Mouse (Mus musculus): ENCODE data around the gene Rab8a. TPM values are rescaled to one million over a fixed set of nuclear protein-coding genes. Genes with fewer than 3 reads are reported as not detected.

Gene Rab8a
- polyA plus RNA-seq, 1 experiment from 2014 or later, result 130 TPM

- Histone ChIP-seq H3K4me3 (no peak overlapping the region), H3K9me3 (no peaks in the 10 kb centered on the region), H3K27ac (replicated peaks) (no peak overlapping the region), H3K4me1 (no peaks in the 10 kb centered on the region), H3K27me3 (replicated peaks; ENCODE audit: low read depth, poor library complexity, severe bottlenecking) (no peaks in the 10 kb centered on the region), H3K36me3 (replicated peaks) (no peaks in the 10 kb centered on the region)
- no peak for DNase-seq (ENCODE audit: low spot score)
- WGBS, result 89% methylated on average over 2 of the region's 2 CpGs
Observed at GRCm38 (mm10) chr8:72190215-72190539, 29.2 kb downstream of the Rab8a start.

DNA sequence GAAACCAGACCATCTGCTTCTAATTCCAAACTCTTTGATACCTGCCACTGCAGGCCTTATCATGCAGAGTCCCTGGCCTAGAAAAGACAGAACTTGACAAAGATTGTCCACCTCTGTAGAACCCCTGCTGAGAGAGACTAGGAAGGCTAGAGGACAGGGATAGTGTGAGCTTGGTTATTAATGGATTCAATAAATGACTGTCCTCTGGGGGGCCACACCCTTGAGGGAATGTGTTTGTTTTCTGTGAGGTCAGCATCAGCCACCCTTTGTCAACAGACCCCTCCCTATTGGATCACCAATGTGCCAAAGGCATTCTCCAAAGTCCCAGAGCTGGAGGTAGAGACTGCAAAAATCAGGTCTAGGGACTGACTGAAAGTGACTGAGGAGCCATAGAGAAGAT, 31.1 kb downstream of the Rab8a start:
- no peak overlapping the region for H3K27ac ChIP-seq (replicated peaks)
- H3K4me1 ChIP-seq, result no peaks in the 10 kb centered on the region
- H3K27me3 ChIP-seq (replicated peaks; ENCODE audit: low read depth, poor library complexity, severe bottlenecking), result no peaks in the 10 kb centered on the region
- no peaks in the 10 kb centered on the region for H3K9me3 ChIP-seq
- no peak overlapping the region for H3K4me3 ChIP-seq
- DNase-seq (ENCODE audit: low spot score), result no peak
- H3K36me3 ChIP-seq (replicated peaks), result no peaks in the 10 kb centered on the region

DNA sequence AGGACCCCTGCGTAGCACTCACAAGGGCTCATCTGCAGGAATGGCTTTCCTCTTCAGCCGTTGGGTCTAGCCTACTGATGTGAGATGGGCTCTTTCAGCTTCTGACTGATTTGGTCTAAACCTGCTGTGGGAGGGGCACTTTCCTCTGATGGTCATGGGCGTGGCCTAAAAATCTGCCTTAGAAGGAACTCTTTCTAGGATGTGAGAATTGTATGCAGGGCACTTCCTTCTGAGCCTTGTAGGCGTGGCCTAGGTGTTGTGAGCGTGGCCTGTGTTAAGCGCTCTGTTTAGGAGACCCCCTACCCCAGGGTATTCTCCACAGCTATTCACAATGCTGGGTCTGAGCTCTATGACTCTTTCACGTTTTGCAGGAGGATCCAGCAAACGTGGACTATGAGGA, 37.0 kb downstream of the Rab8a start:
- WGBS, result 59% methylated on average over 8 of the region's 8 CpGs
- H3K27ac ChIP-seq (replicated peaks), result no peak overlapping the region
- peaks cover 15% of the 10 kb centered on the region for H3K9me3 ChIP-seq
- no peaks in the 10 kb centered on the region for H3K4me1 ChIP-seq
- H3K36me3 ChIP-seq (replicated peaks), result no peaks in the 10 kb centered on the region
- no peak for DNase-seq (ENCODE audit: low spot score)
- H3K27me3 ChIP-seq (replicated peaks; ENCODE audit: low read depth, poor library complexity, severe bottlenecking), result no peaks in the 10 kb centered on the region
- no peak overlapping the region for H3K4me3 ChIP-seq

DNA sequence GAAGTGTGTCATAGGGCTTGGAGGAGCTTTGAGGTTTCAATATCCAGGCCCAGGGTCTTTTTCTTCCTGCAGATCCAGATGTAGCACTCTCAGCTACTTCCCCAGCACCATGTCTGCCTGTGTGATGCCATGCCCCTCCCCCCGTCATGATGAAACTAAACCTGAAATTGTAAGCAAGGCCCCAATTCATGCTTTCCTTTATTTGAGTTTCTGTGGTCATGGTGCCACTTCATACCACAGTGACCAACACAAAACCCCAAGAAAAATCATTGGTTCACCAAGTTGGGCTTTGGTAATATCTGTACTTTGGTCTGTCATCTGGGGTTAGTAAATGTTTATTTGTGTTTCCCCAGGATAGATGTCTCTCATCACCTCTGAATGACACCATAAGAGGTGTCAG, 47.6 kb downstream of the Rab8a start:
- no peak for DNase-seq (ENCODE audit: low spot score)
- Histone ChIP-seq H3K27me3 (replicated peaks; ENCODE audit: low read depth, poor library complexity, severe bottlenecking) (no peaks in the 10 kb centered on the region), H3K4me1 (no peaks in the 10 kb centered on the region), H3K36me3 (replicated peaks) (no peaks in the 10 kb centered on the region), H3K27ac (replicated peaks) (no peak overlapping the region), H3K9me3 (peaks cover 8% of the 10 kb centered on the region), H3K4me3 (no peak overlapping the region)
- 58% methylated on average over 1 of the region's 1 CpGs for WGBS

- 74% methylated on average over 4 of the region's 4 CpGs for WGBS
Observed at GRCm38 (mm10) chr8:72210222-72210621, 49.2 kb downstream of the Rab8a start.

DNA sequence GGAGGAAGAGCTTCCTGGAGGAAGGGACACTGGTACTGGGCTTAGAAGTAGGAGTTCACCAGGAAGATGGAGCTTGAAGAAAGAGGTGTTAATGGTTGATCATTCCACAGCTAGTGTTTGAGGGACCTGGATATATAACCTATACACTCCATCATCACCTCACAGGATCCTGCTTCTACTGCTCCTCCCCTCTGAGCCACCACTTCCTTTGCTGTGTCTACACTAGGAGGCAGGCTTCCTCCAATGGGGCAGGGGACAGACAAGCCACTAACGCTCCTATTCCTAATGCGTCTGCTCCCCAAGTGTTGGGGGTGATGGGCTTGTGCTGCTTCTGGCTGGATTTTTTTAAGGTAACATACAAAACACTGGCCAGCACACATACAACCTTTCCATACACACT, 49.7 kb downstream of the Rab8a start:
- no peaks in the 10 kb centered on the region for H3K36me3 ChIP-seq (replicated peaks)
- H3K4me1 ChIP-seq, result no peaks in the 10 kb centered on the region
- DNase-seq (ENCODE audit: low spot score), result no peak
- H3K9me3 ChIP-seq, result no peaks in the 10 kb centered on the region
- no peak overlapping the region for H3K27ac ChIP-seq (replicated peaks)
- no peak overlapping the region for H3K4me3 ChIP-seq
- WGBS, result 68% methylated on average over 2 of the region's 2 CpGs
- H3K27me3 ChIP-seq (replicated peaks; ENCODE audit: low read depth, poor library complexity, severe bottlenecking), result no peaks in the 10 kb centered on the region

More at GRCm38 (mm10) chr8:72210222-72210621, 49.2 kb downstream of the Rab8a start:
- Histone ChIP-seq H3K27me3 (replicated peaks; ENCODE audit: low read depth, poor library complexity, severe bottlenecking) (no peaks in the 10 kb centered on the region), H3K4me3 (no peak overlapping the region), H3K27ac (replicated peaks) (no peak overlapping the region), H3K36me3 (replicated peaks) (no peaks in the 10 kb centered on the region), H3K4me1 (no peaks in the 10 kb centered on the region), H3K9me3 (no peaks in the 10 kb centered on the region)
- no peak for DNase-seq (ENCODE audit: low spot score)

- no peaks in the 10 kb centered on the region for H3K9me3 ChIP-seq
- no peak overlapping the region for H3K4me3 ChIP-seq
- DNase-seq (ENCODE audit: low spot score), result no peak
- 76% methylated on average over 1 of the region's 1 CpGs for WGBS
- H3K27ac ChIP-seq (replicated peaks), result no peak overlapping the region
- no peaks in the 10 kb centered on the region for H3K36me3 ChIP-seq (replicated peaks)
- peaks cover 5% of the 10 kb centered on the region for H3K27me3 ChIP-seq (replicated peaks; ENCODE audit: low read depth, poor library complexity, severe bottlenecking)
- H3K4me1 ChIP-seq, result no peaks in the 10 kb centered on the region
Observed at GRCm38 (mm10) chr8:72211846-72212245, 50.8 kb downstream of the Rab8a start.

- 60% methylated on average over 4 of the region's 4 CpGs for WGBS
- no peaks in the 10 kb centered on the region for H3K4me1 ChIP-seq
- no peaks in the 10 kb centered on the region for H3K36me3 ChIP-seq (replicated peaks)
- no peak within 1 kb of the TSS for H3K27ac ChIP-seq (replicated peaks)
- DNase-seq (ENCODE audit: low spot score), result no peak
- no peaks in the 10 kb centered on the region for H3K9me3 ChIP-seq
- H3K27me3 ChIP-seq (replicated peaks; ENCODE audit: low read depth, poor library complexity, severe bottlenecking), result peaks cover 5% of the 10 kb centered on the region
- H3K4me3 ChIP-seq, result no peak within 1 kb of the TSS
Observed at GRCm38 (mm10) chr8:72212751-72213150, 51.8 kb downstream of the Rab8a start, which contains the start of gene Cib3. Gene Cib3, minus strand, starts transcription at chr8:72212837.

DNA sequence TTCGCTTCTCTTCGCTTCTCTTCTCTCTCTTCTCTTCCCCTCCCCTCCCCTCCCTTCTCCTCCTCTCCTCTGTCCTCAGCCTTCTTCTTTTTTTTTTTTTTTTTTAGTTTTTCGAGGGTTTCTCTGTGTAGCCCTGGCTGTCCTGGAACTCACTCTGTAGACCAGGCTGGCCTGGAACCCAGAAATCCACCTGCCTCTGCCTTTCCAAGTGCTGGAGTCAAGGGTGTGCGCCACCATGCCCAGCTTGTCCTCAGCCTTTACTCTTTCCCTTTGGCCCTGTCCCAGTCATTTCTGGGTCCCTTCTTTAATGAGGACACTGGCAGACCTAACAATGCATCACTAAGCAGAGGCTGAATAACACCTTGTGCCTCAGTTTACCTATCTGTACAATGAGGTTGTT, 52.5 kb downstream of the Rab8a start, which contains the start of gene Gm11034:
TSS of gene Gm11034 (minus strand) at position 101 of the 400 bp plus-strand sequence.
- no peaks in the 10 kb centered on the region for H3K9me3 ChIP-seq
- H3K27me3 ChIP-seq (replicated peaks; ENCODE audit: low read depth, poor library complexity, severe bottlenecking), result peaks cover 5% of the 10 kb centered on the region
- no peak within 1 kb of the TSS for H3K27ac ChIP-seq (replicated peaks)
- WGBS, result 78% methylated on average over 4 of the region's 4 CpGs
- H3K4me3 ChIP-seq, result no peak within 1 kb of the TSS
- no peaks in the 10 kb centered on the region for H3K4me1 ChIP-seq
- no peak for DNase-seq (ENCODE audit: low spot score)
- no peaks in the 10 kb centered on the region for H3K36me3 ChIP-seq (replicated peaks)

DNA sequence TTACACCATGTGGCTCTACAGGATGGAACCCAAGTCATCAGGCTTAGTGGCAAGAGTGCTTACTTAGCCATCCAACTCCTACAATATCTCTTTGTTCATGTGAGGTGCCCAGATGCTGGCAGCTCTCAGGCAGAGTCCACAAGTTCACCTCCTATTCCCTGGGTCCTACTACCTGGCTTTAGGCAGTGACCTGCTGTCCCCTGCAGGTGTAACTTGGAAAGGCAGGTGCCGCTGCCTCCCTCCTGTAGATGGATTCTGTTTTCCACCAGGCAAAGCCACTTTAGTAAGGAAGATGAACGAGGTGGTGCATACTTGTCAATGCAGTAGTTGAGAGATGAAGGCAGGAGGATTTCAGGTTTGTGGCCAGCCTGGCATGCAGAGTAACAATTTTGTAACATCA, 54.1 kb downstream of the Rab8a start:
- H3K9me3 ChIP-seq, result no peaks in the 10 kb centered on the region
- no peaks in the 10 kb centered on the region for H3K36me3 ChIP-seq (replicated peaks)
- no peak overlapping the region for H3K27ac ChIP-seq (replicated peaks)
- peaks cover 5% of the 10 kb centered on the region for H3K27me3 ChIP-seq (replicated peaks; ENCODE audit: low read depth, poor library complexity, severe bottlenecking)
- H3K4me1 ChIP-seq, result peaks cover 2% of the 10 kb centered on the region; the same call in 1 of the 2 replicates
- WGBS, result 42% methylated on average over 2 of the region's 2 CpGs
- no peak overlapping the region for H3K4me3 ChIP-seq
- DNase-seq (ENCODE audit: low spot score), result no peak

GRCm38 (mm10) chr8:72215871-72216270, 54.9 kb downstream of the Rab8a start:
- 45% methylated on average over 1 of the region's 1 CpGs for WGBS
- no peak overlapping the region for H3K27ac ChIP-seq (replicated peaks)

DNA sequence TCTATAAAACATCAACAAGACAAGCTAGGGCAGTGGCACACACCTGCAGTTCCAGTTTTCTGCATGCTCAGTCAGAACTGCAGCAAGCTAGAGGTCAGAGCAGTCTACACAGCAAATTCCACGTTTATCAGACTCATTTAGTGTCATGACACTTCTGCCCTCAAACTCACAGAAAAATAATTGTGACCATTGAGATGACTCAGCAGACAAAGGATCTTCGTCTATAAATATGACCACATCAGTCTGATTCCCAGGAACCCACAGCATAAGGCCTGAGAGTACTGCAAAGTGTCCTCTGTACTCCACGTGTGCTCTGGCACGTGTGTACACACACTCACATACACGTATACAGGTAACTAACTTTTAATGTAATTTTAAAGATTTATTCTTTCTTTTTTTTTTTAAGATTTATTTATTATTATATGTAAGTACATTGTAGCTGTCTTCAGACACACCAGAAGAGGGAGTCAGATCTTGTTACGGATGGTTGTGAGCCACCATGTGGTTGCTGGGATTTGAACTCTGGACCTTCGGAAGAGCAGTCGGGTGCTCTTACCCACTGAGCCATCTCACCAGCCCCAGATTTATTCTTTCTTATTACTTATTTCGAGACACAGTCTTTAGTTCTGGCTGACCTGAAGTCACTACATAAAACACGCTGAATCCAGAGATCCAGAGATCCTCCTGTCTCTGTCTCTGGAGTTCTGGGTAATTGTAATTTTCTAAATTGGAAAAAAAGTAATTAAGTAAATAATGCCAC, 58.0 kb downstream of the Rab8a start:
- no peak for DNase-seq (ENCODE audit: low spot score)
- Histone ChIP-seq H3K4me3 (peak overlapping the region; percentile 92), H3K27ac (replicated peaks) (peak overlapping the region; percentile 91), H3K9me3 (no peaks in the 10 kb centered on the region), H3K27me3 (replicated peaks; ENCODE audit: low read depth, poor library complexity, severe bottlenecking) (peaks cover 5% of the 10 kb centered on the region), H3K36me3 (replicated peaks) (peaks cover 34% of the 10 kb centered on the region), H3K4me1 (peaks cover 18% of the 10 kb centered on the region)
- WGBS, result 81% methylated on average over 10 of the region's 10 CpGs

More at GRCm38 (mm10) chr8:72215871-72216270, 54.9 kb downstream of the Rab8a start:
- DNase-seq (ENCODE audit: low spot score), result no peak
- Histone ChIP-seq H3K27me3 (replicated peaks; ENCODE audit: low read depth, poor library complexity, severe bottlenecking) (peaks cover 5% of the 10 kb centered on the region), H3K4me1 (peaks cover 10% of the 10 kb centered on the region), H3K9me3 (no peaks in the 10 kb centered on the region), H3K4me3 (no peak overlapping the region), H3K36me3 (replicated peaks) (peaks cover 3% of the 10 kb centered on the region)

DNA sequence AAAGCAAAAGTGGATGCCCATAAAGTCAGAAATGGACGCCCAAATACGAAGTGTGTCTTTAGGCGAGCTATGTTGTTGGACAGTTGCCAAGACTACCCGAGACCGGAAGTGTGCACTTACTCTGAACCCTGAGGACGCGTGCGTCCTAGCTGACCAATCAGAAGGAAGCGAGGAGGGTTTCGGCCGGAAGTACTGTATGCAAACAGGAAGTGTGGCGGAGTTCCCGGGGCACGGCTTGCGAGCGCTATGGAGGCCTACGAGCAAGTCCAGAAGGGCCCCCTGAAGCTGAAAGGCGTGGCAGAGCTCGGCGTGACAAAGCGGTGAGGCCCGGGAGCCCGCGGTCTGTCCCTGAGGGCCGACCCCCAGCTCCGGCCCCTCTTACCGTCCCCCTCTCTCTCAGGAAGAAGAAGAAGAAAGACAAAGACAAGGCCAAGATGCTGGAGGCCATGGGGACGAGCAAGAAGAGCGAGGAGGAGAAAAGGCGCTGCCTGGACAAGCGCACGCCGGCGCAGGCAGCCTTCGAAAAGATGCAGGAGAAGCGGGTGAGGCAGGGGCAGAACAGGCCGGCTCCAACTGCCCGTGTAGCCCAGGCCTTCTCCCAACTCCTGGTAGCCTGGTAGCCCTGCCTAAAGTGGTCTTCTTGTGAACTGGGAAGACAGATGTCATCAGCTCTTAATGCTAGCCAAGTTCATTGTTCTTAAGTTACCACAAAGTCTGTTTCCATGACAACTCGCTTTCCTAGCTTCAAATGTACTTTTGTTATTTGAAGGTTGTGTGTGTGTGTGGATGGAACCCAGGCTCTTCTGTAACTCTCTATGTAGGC, 58.8 kb downstream of the Rab8a start, which contains the start of gene Fam32a:
TSS of gene Fam32a (plus strand) at position 190 of the 823 bp plus-strand sequence.
- H3K9me3 ChIP-seq, result no peaks in the 10 kb centered on the region
- H3K27me3 ChIP-seq (replicated peaks; ENCODE audit: low read depth, poor library complexity, severe bottlenecking), result peaks cover 5% of the 10 kb centered on the region
- 14% methylated on average over 39 of the region's 39 CpGs for WGBS
- peaks cover 38% of the 10 kb centered on the region for H3K36me3 ChIP-seq (replicated peaks)
- peak within 1 kb of the TSS; percentile 91 for H3K27ac ChIP-seq (replicated peaks)
- DNase-seq (ENCODE audit: low spot score), result peak; percentile 93
- peak within 1 kb of the TSS; percentile 92 for H3K4me3 ChIP-seq
- H3K4me1 ChIP-seq, result peaks cover 18% of the 10 kb centered on the region
